Comparison of ENCODE assay signal across 18 mouse cellular contexts in the genomic region with DNA sequence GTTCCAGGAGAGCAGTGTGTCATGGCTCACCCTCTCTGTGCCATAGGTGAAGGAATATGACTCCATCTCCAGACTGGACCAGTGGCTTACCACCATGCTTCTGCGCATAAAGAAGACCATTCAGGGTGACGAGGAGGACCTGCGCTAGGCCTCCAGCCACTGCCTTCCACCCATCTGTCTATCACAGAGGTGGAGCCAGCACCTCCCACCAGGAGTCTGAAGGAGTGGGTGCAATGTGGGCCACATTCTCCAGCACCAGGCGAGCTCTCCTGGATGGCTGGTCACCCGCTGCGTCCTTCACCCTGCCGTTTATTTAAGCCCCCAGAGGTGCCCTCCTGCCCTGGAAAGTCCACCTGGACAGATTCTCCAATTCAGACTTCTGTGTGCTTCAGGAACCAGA. TPM values are rescaled to one million over a fixed set of nuclear protein-coding genes. Genes with fewer than 3 reads are reported as not detected.
DNase-seq lines count a peak whose midpoint lies in the region; TF ChIP-seq lines count a peak whose summit lies in the region.
"Had no signal": no experiment of that assay in that cellular context is flagged by ENCODE, and none has a peak within 500 bp of the region (broad histone marks: within the 10 kb centered on the region; RNA-seq: fewer than 3 reads in every experiment).

No protein-coding gene starts in this region.

- peak overlapping the region; percentile 72 for H3K27ac ChIP-seq in layer of hippocampus, adult 2 months
- H3K27ac ChIP-seq: embryonic facial prominence, embryonic 13.5 days; embryonic facial prominence, embryonic 15.5 days; forebrain, embryonic 10.5 days; forebrain, embryonic 12.5 days had no signal

- no peak overlapping the region for H3K4me3 ChIP-seq in layer of hippocampus, adult 2 months
- H3K4me3 ChIP-seq: embryonic facial prominence, embryonic 13.5 days; embryonic facial prominence, embryonic 15.5 days; erythroblast, embryonic 14.5 days; forebrain, embryonic 10.5 days; forebrain, embryonic 12.5 days had no signal

- TF ChIP-seq CTCF in layer of hippocampus, adult 2 months (conservative IDR thresholded peaks at IDR 0.05): no peak

- DNase-seq in cerebellum, adult 11-12 months: peak; percentile 44
- DNase-seq in cerebellum, postnatal 25 days: no peak
- no peak for DNase-seq in layer of hippocampus, adult 2 months (ENCODE audit: low spot score in 2 of 2)
- no peak for DNase-seq in layer of hippocampus, adult 9-10 months (ENCODE audit: low spot score)
- DNase-seq in right cerebral cortex, adult 18-20 months: peak; percentile 58
- no peak for DNase-seq in right cerebral cortex, postnatal 25 days
- DNase-seq: adrenal gland, adult 8-10 months; adrenal gland, postnatal 14 days; adrenal gland, postnatal 36 days; B cell, adult 2 months; embryo, embryonic 11 days had no signal

RNA-seq across cellular contexts. Expression of a gene that starts 3.3 kb away (rescaled TPM):
- 10 to 100 TPM; 39.4 to 47.0 TPM for total RNA-seq in layer of hippocampus, adult 2 months (2021)

RNA-seq across cellular contexts. Expression of a gene that starts 13.2 kb away (rescaled TPM):
- total RNA-seq in layer of hippocampus, adult 2 months (2021): 100 to 1,000 TPM; 305 to 320 TPM

RNA-seq across cellular contexts. Expression of a gene that starts 18.2 kb away (rescaled TPM):
- 100 to 1,000 TPM; 309 to 325 TPM for total RNA-seq in layer of hippocampus, adult 2 months (2021)

RNA-seq across cellular contexts. Expression of a gene that starts 54.8 kb away (rescaled TPM):
- 1 to 10 TPM in 1 of 2 experiments, under 1 TPM in 1; 0.59 to 1.1 TPM for total RNA-seq in layer of hippocampus, adult 2 months (2021)
- total RNA-seq: adrenal gland, adult 18-20 months; G1E had no signal

RNA-seq across cellular contexts. Expression of a gene that starts 58.5 kb away (rescaled TPM):
- 10 to 100 TPM; 37.3 to 38.6 TPM for total RNA-seq in layer of hippocampus, adult 2 months (2021)

Comparison
In these comparisons a context has a peak if more than half of its experiments do, and no peak if none do; other contexts are left out.
1. DNase-seq: peak in cerebellum, adult 11-12 months (single experiment) and right cerebral cortex, adult 18-20 months (single experiment); none in cerebellum, postnatal 25 days (0 of 2), layer of hippocampus, adult 2 months (0 of 2), layer of hippocampus, adult 9-10 months (single experiment) and right cerebral cortex, postnatal 25 days (single experiment).